Mouse (Mus musculus) bone marrow macrophage, adult 2 months (primary cell): Measurements from ENCODE around the gene Tmf1.

Experiments used
- CTCF ChIP-seq: IDR thresholded peaks from 2 replicates; pipeline ENCODE4 v1.5.1; 2012; ENCODE audit warnings: low read depth, mild to moderate bottlenecking, low read length, moderate library complexity
- POLR2A ChIP-seq: IDR thresholded peaks from 2 replicates; pipeline ENCODE4 v1.6.1; 2012; ENCODE audit warnings: mild to moderate bottlenecking, low read depth, low read length, borderline replicate concordance

DNA sequence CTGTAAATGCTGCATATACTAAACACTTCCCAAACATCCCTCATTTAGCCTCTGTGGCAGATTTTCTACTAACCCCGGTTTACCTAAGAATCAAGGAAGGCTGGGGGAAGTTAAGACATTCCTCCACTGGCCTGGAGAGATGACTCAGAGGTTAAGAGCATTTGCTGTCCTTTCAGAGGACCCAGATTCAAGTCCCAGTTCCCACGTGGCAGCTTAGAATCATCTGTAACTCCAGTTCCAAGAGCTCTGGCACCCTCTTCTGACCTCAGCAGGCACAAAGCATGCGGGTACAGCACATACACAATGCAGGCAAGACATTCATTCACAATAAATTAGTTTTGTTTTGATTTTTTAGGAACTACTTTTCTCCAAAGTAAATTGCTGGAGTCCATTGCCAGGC is 30.3 kb upstream of the Tmf1 start:
- TF ChIP-seq POLR2A (no peak), CTCF (no peak)
